Mouse (Mus musculus) embryonic fibroblast, embryonic 13.5 days (primary cell): ENCODE results near the gene Btnl6.
"Not testable (repeated sequence)": the region's sequence is repeated elsewhere in the genome, so short reads cannot be mapped to it uniquely, and the experiment has no call there.

Experiments
- CTCF ChIP-seq: IDR thresholded peaks from 2 replicates; pipeline ENCODE4 v1.5.1; 2011; ENCODE audit warnings: mild to moderate bottlenecking, control low read depth, low read length, moderate library complexity, borderline replicate concordance; ENCODE audit not compliant: insufficient read depth
- POLR2A ChIP-seq: IDR thresholded peaks from 2 replicates; pipeline ENCODE4 v1.6.1; 2011; ENCODE audit warnings: low read depth, mild to moderate bottlenecking, control low read depth, low read length, moderate library complexity

DNA sequence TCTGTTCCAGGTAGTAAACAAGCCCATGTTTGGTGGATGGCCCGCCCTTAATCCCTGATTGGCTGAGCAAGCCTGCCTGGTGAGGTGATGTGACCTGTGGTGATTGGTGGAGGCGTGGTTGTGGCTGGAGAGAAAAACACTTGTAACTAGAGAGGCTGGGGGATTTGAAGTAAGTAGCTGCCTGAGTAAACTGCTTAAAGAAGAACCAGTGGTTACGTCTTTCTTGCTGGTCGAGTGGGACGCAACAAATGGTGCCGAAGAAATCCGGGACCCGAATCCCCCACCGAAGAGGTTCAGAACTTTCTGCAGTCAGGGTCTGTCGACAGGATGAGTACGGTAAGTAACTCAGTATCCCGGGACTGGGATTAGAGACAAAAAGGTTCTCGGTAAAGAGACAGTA is 26.4 kb upstream of the Btnl6 start:
- not testable (repeated sequence) for TF ChIP-seq CTCF, POLR2A
